Mouse (Mus musculus): ENCODE data around the gene Gatad2b.

DNA sequence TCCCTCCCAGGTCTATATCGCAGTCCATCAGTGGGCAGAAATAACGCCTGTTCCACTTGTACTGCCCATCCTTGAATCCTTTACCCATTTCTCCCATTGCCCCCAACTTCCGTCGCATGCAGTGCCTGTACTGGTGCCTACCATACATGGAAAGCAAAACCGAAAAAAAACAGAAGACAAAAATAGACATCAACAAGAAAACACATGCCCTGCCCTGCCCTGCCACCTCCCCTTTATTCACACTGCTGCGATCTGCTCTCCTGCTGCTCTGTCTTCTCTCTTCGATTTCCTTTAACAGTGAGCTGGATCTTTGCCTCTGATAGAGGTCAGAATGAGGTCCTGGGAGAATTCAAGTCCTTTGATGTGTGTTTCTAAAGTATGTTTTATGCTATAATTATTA, 65.0 kb downstream of the Gatad2b start:
- TF ChIP-seq CTCF (IDR thresholded peaks at IDR 0.05; ENCODE audit: borderline replicate concordance, insufficient read depth, low read depth, low read length) (no peak), POLR2A (IDR thresholded peaks at IDR 0.05; ENCODE audit: borderline replicate concordance, insufficient read depth, low read length) (no peak)
